Mouse (Mus musculus) neutrophil, adult 5-6 weeks (primary cell): ENCODE data around the gene Plcd3. TPM values are rescaled to one million over a fixed set of nuclear protein-coding genes. Genes with fewer than 3 reads are reported as not detected.

Source experiments
- ATAC-seq: fragments of 151-379, 151-347 bp; 2 replicates; pipeline ENCODE4 v1.8.0; 2017; ENCODE audit warnings: mild to moderate bottlenecking, moderate TSS enrichment; ENCODE audit not compliant: insufficient number of reproducible peaks, poor library complexity, low FRiP score, severe bottlenecking; ENCODE audit errors: extremely low read depth
- total RNA-seq: library from RNA; stranded (forward); fragments of 200-1000 nt; gene quantifications from 2 replicates; pipeline ENCODE4 v1.2.3, GENCODE M21; 2017

Gene Plcd3
- 0.12 and 0.61 TPM in 2 replicates for total RNA-seq

GRCm38 (mm10) chr11:103101481-103101865 lies at the start of gene Plcd3, which contains the start of gene Acbd4:
Plcd3 (minus strand) TSS chr11:103101658.
Acbd4 (plus strand) TSS chr11:103101682.
- ATAC-seq, result no peak

GRCm38 (mm10) chr11:103149771-103150170 lies 48.3 kb upstream of the Plcd3 start:
- ATAC-seq, result no peak

- no peak for ATAC-seq
Observed at GRCm38 (mm10) chr11:103147766-103148165, 46.3 kb upstream of the Plcd3 start.

- ATAC-seq, result no peak
Observed at GRCm38 (mm10) chr11:103146386-103146785, 44.9 kb upstream of the Plcd3 start.

- no peak for ATAC-seq
Observed at GRCm38 (mm10) chr11:103144309-103145285, 43.1 kb upstream of the Plcd3 start.

GRCm38 (mm10) chr11:103142441-103143182 lies 41.2 kb upstream of the Plcd3 start:
- ATAC-seq, result peak; percentile 36; the same call in 1 of the 2 replicates

- no peak for ATAC-seq
Observed at GRCm38 (mm10) chr11:103141944-103142255, 40.4 kb upstream of the Plcd3 start.

- no peak for ATAC-seq
Observed at GRCm38 (mm10) chr11:103141101-103141943, 39.9 kb upstream of the Plcd3 start.

GRCm38 (mm10) chr11:103140763-103141100 lies 39.3 kb upstream of the Plcd3 start:
- no peak for ATAC-seq

GRCm38 (mm10) chr11:103139951-103140762 lies 38.7 kb upstream of the Plcd3 start:
- ATAC-seq, result no peak

GRCm38 (mm10) chr11:103136039-103136577 lies 34.6 kb upstream of the Plcd3 start:
- ATAC-seq, result no peak

GRCm38 (mm10) chr11:103134221-103134620 lies 32.8 kb upstream of the Plcd3 start:
- no peak for ATAC-seq

- ATAC-seq, result no peak
Observed at GRCm38 (mm10) chr11:103133456-103134185, 32.2 kb upstream of the Plcd3 start.

- ATAC-seq, result peak; percentile 96
Observed at GRCm38 (mm10) chr11:103132576-103133455, 31.4 kb upstream of the Plcd3 start.

GRCm38 (mm10) chr11:103131701-103132575 lies 30.5 kb upstream of the Plcd3 start, which contains the start of gene Hexim2:
Hexim2 (plus strand) TSS chr11:103132429.
- ATAC-seq, result no peak

GRCm38 (mm10) chr11:103120315-103120714 lies 18.9 kb upstream of the Plcd3 start:
- no peak for ATAC-seq
